Mouse (Mus musculus) C2C12 (cell line): ENCODE measurements around the gene Gcnt1. TPM values are rescaled to one million over a fixed set of nuclear protein-coding genes. Genes with fewer than 3 reads are reported as not detected.

ENCODE experiments used
- H3K27me3 ChIP-seq: one replicate; pipeline ENCODE4 v1.6.1; 2011; ENCODE audit not compliant: control insufficient read depth, insufficient read depth, insufficient read length
- H3K36me3 ChIP-seq: one replicate; pipeline ENCODE4 v1.6.1; 2011; ENCODE audit not compliant: control insufficient read depth, insufficient read depth
- H3K4me3 ChIP-seq: one replicate; pipeline ENCODE4 v1.5.1; 2011; ENCODE audit warnings: mild to moderate bottlenecking, control low read depth; ENCODE audit not compliant: poor library complexity, insufficient read depth, severe bottlenecking
- H3K79me2 ChIP-seq: one replicate; pipeline ENCODE4 v1.6.1; 2011; ENCODE audit not compliant: control insufficient read depth, insufficient read depth
- H3K79me3 ChIP-seq: one replicate; pipeline ENCODE4 v1.6.1; 2011; ENCODE audit warnings: low read depth, control low read depth
- H3ac ChIP-seq: one replicate; pipeline ENCODE3; 2011; ENCODE audit warnings: low read depth; ENCODE audit not compliant: control insufficient read depth, insufficient read length
- CEBPB ChIP-seq: IDR thresholded peaks from one replicate; pipeline ENCODE4 v1.6.1; 2011; ENCODE audit warnings: low read depth, mild to moderate bottlenecking, control low read depth, moderate library complexity
- CTCF ChIP-seq: IDR thresholded peaks from one replicate; pipeline ENCODE4 v1.5.1; 2011; ENCODE audit not compliant: control insufficient read depth, insufficient read depth, insufficient read length
- FOSL1 ChIP-seq: IDR thresholded peaks from one replicate; pipeline ENCODE4 v1.8.0; 2011; ENCODE audit warnings: mild to moderate bottlenecking, low read length; ENCODE audit not compliant: poor library complexity, insufficient read depth, severe bottlenecking
- MAX ChIP-seq: IDR thresholded peaks from one replicate; pipeline ENCODE4 v1.6.1; 2011; ENCODE audit warnings: mild to moderate bottlenecking, control low read depth
- MYOD1 ChIP-seq: IDR thresholded peaks from one replicate; pipeline ENCODE4 v1.6.1; 2011; ENCODE audit warnings: low read depth; ENCODE audit not compliant: control insufficient read depth, insufficient read length
- MYOG ChIP-seq: IDR thresholded peaks from one replicate; pipeline ENCODE4 v1.6.1; 2011; ENCODE audit not compliant: control insufficient read depth, insufficient read length; ENCODE audit errors: extremely low read depth
- USF1 ChIP-seq: IDR thresholded peaks from one replicate; pipeline ENCODE4 v1.6.1; 2011; ENCODE audit warnings: low read depth, mild to moderate bottlenecking, control low read depth, moderate library complexity
- polyA plus RNA-seq: library from polyadenylated mRNA; unstranded; fragments of >200 nt; fragmentation: generic; extraction: Trizol; gene quantifications from one replicate; pipeline ENCODE4 v1.2.1, GENCODE M21; 2012; ENCODE audit warnings: missing spikeins

Gene Gcnt1
- polyA plus RNA-seq, 1 experiment: 0.01 TPM

DNA sequence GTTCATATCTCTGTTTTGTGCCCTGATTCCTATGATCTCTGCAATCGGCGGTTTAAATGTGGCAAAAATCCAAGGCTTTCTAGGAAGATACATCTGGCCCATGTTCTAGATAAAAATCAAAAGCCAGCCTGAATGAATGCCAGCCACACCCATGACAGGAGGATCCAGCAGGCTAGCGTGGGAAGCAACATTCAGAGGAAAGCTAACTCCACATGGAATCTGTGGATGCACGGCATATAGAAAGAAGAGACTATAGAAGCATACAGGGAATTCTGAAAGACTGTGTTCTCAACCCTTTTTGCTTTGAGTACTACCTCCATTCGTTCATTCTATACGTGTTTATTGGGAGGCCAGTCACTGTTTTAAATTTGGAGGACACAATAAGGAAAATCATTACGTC, 86.6 kb downstream of the Gcnt1 start:
- H3K79me3 ChIP-seq: no peaks in the 10 kb centered on the region
- no peaks in the 10 kb centered on the region for H3K27me3 ChIP-seq
- no peaks in the 10 kb centered on the region for H3K79me2 ChIP-seq
- no peak overlapping the region for H3K4me3 ChIP-seq
- H3ac ChIP-seq: no peak overlapping the region
- no peak for TF ChIP-seq MAX
- TF ChIP-seq MYOG: no peak
- TF ChIP-seq CTCF: no peak
- TF ChIP-seq USF1: no peak
- no peak for TF ChIP-seq MYOD1
- no peak for TF ChIP-seq CEBPB
- no peaks in the 10 kb centered on the region for H3K36me3 ChIP-seq

DNA sequence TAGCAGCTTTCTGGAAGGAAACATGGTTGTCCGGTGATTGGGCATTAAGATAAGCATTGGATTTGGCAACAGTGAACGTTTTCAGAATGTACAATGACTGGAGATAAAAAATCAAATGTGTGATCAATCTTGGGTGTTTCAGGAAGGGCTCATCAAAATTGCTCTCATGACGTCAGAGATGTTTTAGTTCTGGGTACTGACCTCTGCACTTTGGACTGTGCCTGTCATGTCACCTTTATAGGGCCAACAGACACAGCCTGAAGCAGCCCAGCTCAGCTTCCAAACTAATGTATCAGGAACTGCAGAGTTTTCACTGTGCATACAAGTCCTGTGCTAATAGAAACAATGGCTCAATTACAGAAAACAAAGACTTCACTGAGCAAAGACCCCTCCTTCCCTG, 89.3 kb downstream of the Gcnt1 start:
- Histone ChIP-seq H3K79me2 (no peaks in the 10 kb centered on the region), H3K4me3 (no peak overlapping the region), H3ac (no peak overlapping the region), H3K27me3 (no peaks in the 10 kb centered on the region), H3K79me3 (no peaks in the 10 kb centered on the region), H3K36me3 (no peaks in the 10 kb centered on the region)
- no peak for TF ChIP-seq FOSL1
- TF ChIP-seq MYOD1: no peak
- TF ChIP-seq MYOG: no peak
- no peak for TF ChIP-seq CEBPB
- no peak for TF ChIP-seq MAX
- no peak for TF ChIP-seq CTCF
- TF ChIP-seq USF1: no peak

DNA sequence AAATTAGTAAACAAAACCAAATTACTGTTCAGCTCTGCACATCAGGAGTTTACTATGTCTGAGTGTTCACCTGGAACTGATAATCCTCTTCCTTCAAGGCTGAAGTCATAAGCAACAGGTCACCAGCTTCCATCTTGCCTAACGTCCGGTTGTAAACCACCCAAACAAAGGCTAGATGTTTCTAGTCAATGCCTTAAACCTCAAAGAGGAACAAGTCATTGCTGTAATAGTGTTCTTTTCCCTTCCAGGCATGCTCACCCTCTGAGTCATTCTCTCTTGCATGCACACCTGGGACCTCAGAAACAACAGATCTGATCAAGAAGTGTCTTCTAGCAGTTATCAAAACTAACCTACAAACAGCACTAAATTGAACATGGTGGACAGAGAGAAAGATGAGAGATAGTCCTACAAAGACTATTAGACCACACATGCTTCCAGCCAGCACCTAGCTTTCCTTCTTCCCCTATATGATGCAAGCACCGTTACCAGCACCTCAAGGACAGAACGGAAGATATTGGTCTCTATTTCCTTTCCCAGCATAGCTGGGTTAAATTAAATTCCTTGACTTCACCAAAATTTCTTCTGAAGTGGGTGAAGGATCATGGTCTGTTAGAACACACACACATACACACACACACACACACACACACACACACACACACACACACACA, 94.1 kb downstream of the Gcnt1 start:
- H3K79me3 ChIP-seq: no peaks in the 10 kb centered on the region
- no peaks in the 10 kb centered on the region for H3K27me3 ChIP-seq
- no peak overlapping the region for H3K4me3 ChIP-seq
- TF ChIP-seq MYOD1 (no peak), MYOG (no peak), MAX (no peak), CEBPB (no peak), USF1 (no peak), CTCF (no peak), FOSL1 (no peak)
- no peak overlapping the region for H3ac ChIP-seq
- H3K36me3 ChIP-seq: no peaks in the 10 kb centered on the region
- no peaks in the 10 kb centered on the region for H3K79me2 ChIP-seq

Other genes starting within 250 kb of the Gcnt1 start
- gene Rfk, start 21.2 kb upstream of the Gcnt1 start, polyA plus RNA-seq: 15.3 TPM